In the genomic region with DNA sequence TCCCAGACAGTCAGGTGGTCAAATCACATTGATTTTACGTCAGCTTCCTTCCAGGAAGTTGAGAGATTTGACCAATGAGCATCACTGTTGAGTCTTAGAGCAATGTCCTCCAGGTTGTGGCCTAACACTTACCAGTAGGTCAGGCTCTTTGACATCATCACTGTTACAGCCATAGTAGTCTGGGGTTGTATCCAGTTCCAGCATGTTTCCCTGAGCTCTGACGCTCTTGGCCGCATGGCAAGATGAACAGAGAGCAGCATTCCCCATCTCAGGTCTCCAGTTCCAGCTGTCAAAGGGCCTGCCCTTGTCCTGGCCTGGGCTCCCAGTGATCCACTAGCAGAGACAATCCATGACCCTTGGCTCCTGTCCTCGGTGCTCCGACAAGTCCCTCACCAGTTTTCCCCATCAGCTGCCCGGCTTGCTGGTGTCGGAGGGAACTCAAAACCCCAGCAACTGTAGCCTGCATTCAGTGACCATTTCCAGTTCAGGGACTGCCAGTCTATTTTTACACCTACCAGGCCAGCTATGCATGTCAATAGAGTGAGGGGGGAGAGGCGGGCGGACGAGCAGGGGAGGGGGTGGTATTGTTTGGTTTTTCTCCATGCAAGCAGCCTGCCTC, we compare ENCODE assay signal across 8 mouse cellular contexts.
A peak's percentile ranks its signal among the peaks of the same experiment; 100 is the strongest.
DNase-seq lines count a peak whose midpoint lies in the region; ATAC-seq and TF ChIP-seq lines count a peak whose summit lies in the region.

No protein-coding gene starts in this region.

- H3K4me3 ChIP-seq in forebrain, embryonic 10.5 days = no peak overlapping the region
- H3K4me3 ChIP-seq in forebrain, postnatal 0 days (ENCODE audit: low read depth, low read length) = no peak overlapping the region
- no peak overlapping the region for H3K4me3 ChIP-seq in kidney, embryonic 14.5 days (ENCODE audit: low read length)
- H3K4me3 ChIP-seq in midbrain, embryonic 15.5 days = no peak overlapping the region

- H3K4me2 ChIP-seq in forebrain, postnatal 0 days (ENCODE audit: low read depth) = no peak overlapping the region
- no peak overlapping the region for H3K4me2 ChIP-seq in kidney, embryonic 14.5 days (replicated peaks; ENCODE audit: low read depth, low read length)
- H3K4me2 ChIP-seq in midbrain, embryonic 15.5 days = no peak overlapping the region

- H3K27me3 ChIP-seq in forebrain, embryonic 10.5 days (ENCODE audit: poor library complexity, severe bottlenecking) = 0 out of 2 replicates have a peak, but pooled peaks cover 6% of the 10 kb centered on the region
- H3K27me3 ChIP-seq in forebrain, postnatal 0 days (ENCODE audit: insufficient read depth, low read length) = no peaks in the 10 kb centered on the region
- no peaks in the 10 kb centered on the region for H3K27me3 ChIP-seq in kidney, embryonic 14.5 days (ENCODE audit: control insufficient read depth, insufficient read depth, low read length)
- H3K27me3 ChIP-seq in midbrain, embryonic 15.5 days (replicated peaks) = no peaks in the 10 kb centered on the region

- H3K9me3 ChIP-seq in forebrain, embryonic 10.5 days = no peaks in the 10 kb centered on the region
- H3K9me3 ChIP-seq in forebrain, postnatal 0 days (ENCODE audit: low read length) = no peaks in the 10 kb centered on the region
- no peaks in the 10 kb centered on the region for H3K9me3 ChIP-seq in kidney, embryonic 14.5 days (ENCODE audit: control insufficient read depth, low read length)
- no peaks in the 10 kb centered on the region for H3K9me3 ChIP-seq in midbrain, embryonic 15.5 days

- H3K27ac ChIP-seq in forebrain, embryonic 10.5 days = peak overlapping the region; percentile 58
- no peak overlapping the region for H3K27ac ChIP-seq in forebrain, postnatal 0 days (ENCODE audit: low read depth, low read length)
- no peak overlapping the region for H3K27ac ChIP-seq in kidney, embryonic 14.5 days (ENCODE audit: low read depth, low read length)
- no peak overlapping the region for H3K27ac ChIP-seq in midbrain, embryonic 15.5 days

- 61% methylated on average over 10 of the region's 10 CpGs for WGBS in forebrain, embryonic 10.5 days
- WGBS in forebrain, postnatal 0 days = 35% methylated on average over 10 of the region's 10 CpGs
- whole genome bisulfite sequencing in kidney, embryonic 14.5 days = 42% methylated on average over 10 of the region's 10 CpGs
- 42% methylated on average over 10 of the region's 10 CpGs for WGBS in midbrain, embryonic 15.5 days

- H3K9ac ChIP-seq in forebrain, postnatal 0 days = no peak overlapping the region
- H3K9ac ChIP-seq in kidney, embryonic 14.5 days (ENCODE audit: low read depth, low read length) = no peak overlapping the region
- no peak overlapping the region for H3K9ac ChIP-seq in midbrain, embryonic 15.5 days

- no peaks in the 10 kb centered on the region for H3K36me3 ChIP-seq in forebrain, embryonic 10.5 days (replicated peaks)
- no peaks in the 10 kb centered on the region for H3K36me3 ChIP-seq in forebrain, postnatal 0 days (ENCODE audit: insufficient read depth)
- H3K36me3 ChIP-seq in kidney, embryonic 14.5 days (ENCODE audit: control insufficient read depth, insufficient read depth, low read length) = no peaks in the 10 kb centered on the region
- H3K36me3 ChIP-seq in midbrain, embryonic 15.5 days (replicated peaks) = no peaks in the 10 kb centered on the region

- H3K4me1 ChIP-seq in forebrain, embryonic 10.5 days = peaks cover 23% of the 10 kb centered on the region
- peaks cover 5% of the 10 kb centered on the region; the same call in 1 of the 2 replicates for H3K4me1 ChIP-seq in forebrain, postnatal 0 days (ENCODE audit: insufficient read depth)
- peaks cover 10% of the 10 kb centered on the region; the same call in 1 of the 2 replicates for H3K4me1 ChIP-seq in kidney, embryonic 14.5 days (ENCODE audit: control insufficient read depth, insufficient read depth, low read length)
- H3K4me1 ChIP-seq in midbrain, embryonic 15.5 days = peaks cover 14% of the 10 kb centered on the region

- ATAC-seq in forebrain, postnatal 0 days = no peak; the same call in 1 of the 2 replicates
- peak; percentile 59 for ATAC-seq in kidney, embryonic 14.5 days (ENCODE audit: low FRiP score, low TSS enrichment)
- ATAC-seq in midbrain, embryonic 15.5 days (replicated peaks) = peak; percentile 63; the same call in 1 of the 2 replicates

- DNase-seq in forebrain, embryonic 10.5 days (ENCODE audit: extremely low spot score, low spot score) = peak; percentile 19
- no peak for DNase-seq in forebrain, postnatal 0 days
- DNase-seq in heart, adult 8-10 months (ENCODE audit: low spot score) = peak; percentile 33
- no peak for DNase-seq in adrenal gland, adult 8-10 months
- no peak for DNase-seq in frontal cortex, postnatal 14 days (ENCODE audit: low spot score in 2 of 2)
- no peak for DNase-seq in lung, adult 18-20 months

- TF ChIP-seq CTCF in forebrain, postnatal 0 days (IDR thresholded peaks at IDR 0.05; ENCODE audit: low read depth) = no peak

Comparison
In these comparisons a context has a peak if more than half of its experiments do, and no peak if none do; other contexts are left out.
1. DNase-seq: peak in forebrain, embryonic 10.5 days (single experiment) and heart, adult 8-10 months (single experiment); none in forebrain, postnatal 0 days (single experiment), adrenal gland, adult 8-10 months (single experiment), frontal cortex, postnatal 14 days (0 of 2) and lung, adult 18-20 months (0 of 2).